Mouse (Mus musculus): ENCODE measurements around the gene Slc39a2.
A peak's percentile ranks its signal among the peaks of the same experiment; 100 is the strongest.

The Slc39a2 gene

GRCm38 (mm10) chr14:51932092-51933020 is 39.7 kb downstream of the Slc39a2 start:
- DNase-seq, result no peak

GRCm38 (mm10) chr14:51939005-51939404 is 46.3 kb downstream of the Slc39a2 start:
- no peak for DNase-seq

DNA sequence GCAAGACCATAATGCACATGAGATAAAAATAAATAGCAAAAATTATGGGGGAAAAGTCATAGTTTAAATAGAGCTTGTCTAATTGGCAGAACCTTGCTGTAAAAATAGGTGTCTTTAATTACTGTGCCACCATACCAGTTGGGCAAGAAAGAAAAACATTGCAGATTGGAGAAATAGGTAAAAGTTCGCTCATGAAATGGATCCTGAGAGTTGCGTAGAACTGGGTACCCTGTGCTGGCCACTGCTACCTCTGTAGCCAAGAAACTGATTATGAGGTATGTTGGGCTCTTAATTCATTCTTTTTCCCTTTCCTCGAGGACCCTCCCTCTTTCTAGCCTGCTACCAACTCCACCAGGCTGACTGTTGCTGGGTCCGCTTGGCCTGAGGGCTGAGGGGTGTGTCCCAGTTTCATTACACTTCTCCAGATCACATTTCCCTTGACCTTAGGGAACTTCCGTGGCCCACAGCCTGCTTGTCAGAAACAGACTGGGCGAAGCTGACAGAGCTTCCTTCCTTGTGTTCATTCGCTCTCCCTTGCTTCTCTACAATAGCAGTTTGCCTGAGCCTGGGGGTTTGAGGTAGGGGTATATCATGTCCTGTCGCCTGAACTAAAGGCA is 48.4 kb downstream of the Slc39a2 start:
- peak; percentile 67 to 68 for DNase-seq

DNA sequence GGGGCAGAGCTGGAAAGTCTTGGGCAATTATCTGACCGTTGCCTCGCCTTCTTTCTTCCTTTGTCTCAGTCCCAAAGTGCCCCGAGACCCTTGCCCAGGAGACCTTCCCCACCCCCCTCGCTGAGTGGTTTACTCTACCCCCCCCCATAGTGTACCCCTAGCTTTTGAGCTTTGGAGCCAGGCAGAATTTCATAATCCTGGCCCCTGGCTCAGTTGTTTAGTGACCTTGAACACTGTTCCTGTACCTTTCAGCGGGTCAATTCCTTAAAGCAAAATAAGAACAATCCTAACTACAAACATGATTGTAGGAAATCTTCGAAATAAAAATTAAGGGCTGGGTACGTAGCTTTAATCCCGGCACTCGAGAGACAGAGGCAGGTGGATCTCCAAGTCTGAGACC is 48.9 kb downstream of the Slc39a2 start:
- no peak for DNase-seq

- no peak for DNase-seq
Measured at GRCm38 (mm10) chr14:51942236-51942635, 49.5 kb downstream of the Slc39a2 start.

GRCm38 (mm10) chr14:51943336-51943735 is 50.6 kb downstream of the Slc39a2 start:
- DNase-seq, result no peak

All from kidney, postnatal 36 days (tissue).